Comparison of ENCODE assay signal across 19 mouse cellular contexts in genomic region chr7:139763241-139763640, GRCm38 (mm10).
DNase-seq lines count a peak whose midpoint lies in the region; ATAC-seq and TF ChIP-seq lines count a peak whose summit lies in the region.
"Had no signal": no experiment of that assay in that cellular context is flagged by ENCODE, and none has a peak within 500 bp of the region (broad histone marks: within the 10 kb centered on the region; RNA-seq: fewer than 3 reads in every experiment).

No protein-coding gene starts in this region.

- DNase-seq in forebrain, postnatal 0 days = no peak
- no peak for DNase-seq in forebrain, embryonic 10.5 days (ENCODE audit: extremely low spot score, low spot score)
- DNase-seq in heart, postnatal 36 days = no peak
- no peak for DNase-seq in heart, postnatal 0 days (ENCODE audit: low spot score)
- no peak for DNase-seq in heart, adult 11 months
- DNase-seq in retina, postnatal 1 day = peak; percentile 73
- no peak for DNase-seq in right cerebral cortex, postnatal 10 days (ENCODE audit: low spot score in 2 of 2)
- DNase-seq: adrenal gland, postnatal 14 days; cerebellum, adult 2 months; cerebellum, postnatal 10 days; kidney, adult 8-10 months had no signal

- H3K9ac ChIP-seq in forebrain, postnatal 0 days = no peak overlapping the region
- no peak overlapping the region for H3K9ac ChIP-seq in heart, embryonic 13.5 days
- no peak overlapping the region for H3K9ac ChIP-seq in heart, postnatal 0 days (replicated peaks; ENCODE audit: low read depth, low read length)
- H3K9ac ChIP-seq: forebrain, embryonic 13.5 days; hindbrain, embryonic 12.5 days had no signal

- H3K27me3 ChIP-seq in forebrain, postnatal 0 days (ENCODE audit: insufficient read depth, low read length) = no peaks in the 10 kb centered on the region
- no peaks in the 10 kb centered on the region for H3K27me3 ChIP-seq in forebrain, embryonic 10.5 days (ENCODE audit: poor library complexity, severe bottlenecking)
- H3K27me3 ChIP-seq in heart, embryonic 13.5 days (replicated peaks) = no peaks in the 10 kb centered on the region
- H3K27me3 ChIP-seq in heart, postnatal 0 days (ENCODE audit: control insufficient read depth, insufficient read depth, low read length) = no peaks in the 10 kb centered on the region
- H3K27me3 ChIP-seq: forebrain, embryonic 13.5 days; Patski had no signal

- H3K4me1 ChIP-seq in forebrain, postnatal 0 days (ENCODE audit: insufficient read depth) = no peaks in the 10 kb centered on the region
- peaks cover 5% of the 10 kb centered on the region; the same call in 1 of the 2 replicates for H3K4me1 ChIP-seq in forebrain, embryonic 10.5 days
- peaks cover 21% of the 10 kb centered on the region for H3K4me1 ChIP-seq in heart, embryonic 13.5 days
- peaks cover 8% of the 10 kb centered on the region; the same call in 1 of the 2 replicates for H3K4me1 ChIP-seq in heart, postnatal 0 days (ENCODE audit: control insufficient read depth, insufficient read depth)
- H3K4me1 ChIP-seq: hindbrain, embryonic 12.5 days had no signal

- TF ChIP-seq CTCF in forebrain, postnatal 0 days (IDR thresholded peaks at IDR 0.05; ENCODE audit: low read depth) = no peak
- TF ChIP-seq CTCF in heart, postnatal 0 days (IDR thresholded peaks at IDR 0.05; ENCODE audit: low read depth) = no peak

- no peak for TF ChIP-seq EP300 in heart, postnatal 0 days (IDR thresholded peaks at IDR 0.05; ENCODE audit: low read depth)

- WGBS in forebrain, postnatal 0 days = 32% methylated on average over 4 of the region's 4 CpGs
- 70% methylated on average over 4 of the region's 4 CpGs for WGBS in forebrain, embryonic 10.5 days
- 32% methylated on average over 4 of the region's 4 CpGs for WGBS in heart, embryonic 13.5 days
- 24% methylated on average over 4 of the region's 4 CpGs for WGBS in heart, postnatal 0 days

- no peaks in the 10 kb centered on the region for H3K9me3 ChIP-seq in forebrain, postnatal 0 days (ENCODE audit: low read length)
- H3K9me3 ChIP-seq in forebrain, embryonic 10.5 days = no peaks in the 10 kb centered on the region
- no peaks in the 10 kb centered on the region for H3K9me3 ChIP-seq in heart, embryonic 13.5 days
- H3K9me3 ChIP-seq in heart, postnatal 0 days (replicated peaks; ENCODE audit: control insufficient read depth, low read length) = no peaks in the 10 kb centered on the region
- H3K9me3 ChIP-seq: forebrain, embryonic 13.5 days; hindbrain, embryonic 12.5 days had no signal

- ATAC-seq in forebrain, postnatal 0 days = peak; percentile 20; the same call in 1 of the 2 replicates
- ATAC-seq in heart, embryonic 13.5 days (ENCODE audit: extremely low read depth, insufficient number of reproducible peaks, low FRiP score, low TSS enrichment) = no peak
- 0 out of 2 replicates have a peak, but pooled peaks have one; percentile 16 for ATAC-seq in heart, postnatal 0 days (ENCODE audit: insufficient read depth, low read depth)
- ATAC-seq: activated CD4-positive, CD25-positive, alpha-beta regulatory T cell, adult 4 months; forebrain, embryonic 13.5 days; hindbrain, embryonic 16.5 days; inflammation-experienced regulatory T-cells, adult 6 months; intestine, postnatal 0 days had no signal

- intact Hi-C loops in heart, postnatal 36 days (cut with DNase I) = no loop called here

- H3K4me3 ChIP-seq in forebrain, postnatal 0 days (ENCODE audit: low read depth, low read length) = no peak overlapping the region
- H3K4me3 ChIP-seq in forebrain, embryonic 10.5 days = no peak overlapping the region
- no peak overlapping the region for H3K4me3 ChIP-seq in heart, embryonic 13.5 days
- no peak overlapping the region for H3K4me3 ChIP-seq in heart, postnatal 0 days (ENCODE audit: low read depth, low read length)
- H3K4me3 ChIP-seq: forebrain, embryonic 13.5 days; hindbrain, embryonic 12.5 days had no signal

- no peaks in the 10 kb centered on the region for H3K36me3 ChIP-seq in forebrain, postnatal 0 days (ENCODE audit: insufficient read depth)
- H3K36me3 ChIP-seq in forebrain, embryonic 10.5 days (replicated peaks) = no peaks in the 10 kb centered on the region
- H3K36me3 ChIP-seq in heart, embryonic 13.5 days = no peaks in the 10 kb centered on the region
- no peaks in the 10 kb centered on the region for H3K36me3 ChIP-seq in heart, postnatal 0 days (replicated peaks; ENCODE audit: control insufficient read depth, insufficient read depth, low read length)
- H3K36me3 ChIP-seq: hindbrain, embryonic 12.5 days had no signal

- H3K4me2 ChIP-seq in forebrain, postnatal 0 days (ENCODE audit: low read depth) = no peak overlapping the region
- H3K4me2 ChIP-seq in heart, embryonic 13.5 days = peak overlapping the region; percentile 2; the same call in 1 of the 2 replicates
- H3K4me2 ChIP-seq in heart, postnatal 0 days (ENCODE audit: low read depth, low read length) = no peak overlapping the region
- H3K4me2 ChIP-seq: forebrain, embryonic 13.5 days; hindbrain, embryonic 12.5 days had no signal

- H3K27ac ChIP-seq in forebrain, postnatal 0 days (ENCODE audit: low read depth, low read length) = no peak overlapping the region
- no peak overlapping the region for H3K27ac ChIP-seq in forebrain, embryonic 10.5 days
- H3K27ac ChIP-seq in heart, embryonic 13.5 days (replicated peaks) = peak overlapping the region; percentile 75
- 0 out of 2 replicates have a peak overlapping the region, but pooled peaks have one; percentile 30 for H3K27ac ChIP-seq in heart, postnatal 0 days (ENCODE audit: low read depth)
- H3K27ac ChIP-seq: forebrain, embryonic 13.5 days; hindbrain, embryonic 12.5 days had no signal

Comparison
In these comparisons a context has a peak if more than half of its experiments do, and no peak if none do; other contexts are left out.
1. H3K27ac ChIP-seq: peak in heart, embryonic 13.5 days (single experiment) and heart, postnatal 0 days (single experiment); none in forebrain, postnatal 0 days (single experiment) and forebrain, embryonic 10.5 days (single experiment).